Comparison of ENCODE assay signal across 10 mouse cellular contexts in genomic region chr2:126949856-126950255, GRCm38 (mm10). TPM values are rescaled to one million over a fixed set of nuclear protein-coding genes. Genes with fewer than 3 reads are reported as not detected.
DNase-seq lines count a peak whose midpoint lies in the region; ATAC-seq and TF ChIP-seq lines count a peak whose summit lies in the region.
"Had no signal": no experiment of that assay in that cellular context is flagged by ENCODE, and none has a peak within 500 bp of the region (broad histone marks: within the 10 kb centered on the region; RNA-seq: fewer than 3 reads in every experiment).

No protein-coding gene starts in this region.

- no peak overlapping the region for H3K4me3 ChIP-seq in kidney, embryonic 16.5 days (ENCODE audit: low read length)
- H3K4me3 ChIP-seq in heart, embryonic 14.5 days (ENCODE audit: control insufficient read depth in 1 of 2, insufficient read depth in 1 of 2, low read depth in 1 of 2, low read length in 2 of 2), result no peak overlapping the region
- no peak overlapping the region for H3K4me3 ChIP-seq in intestine, postnatal 0 days (ENCODE audit: low read depth, low read length)
- H3K4me3 ChIP-seq: megakaryocyte, embryonic 14.5 days had no signal

- H3K9me3 ChIP-seq in kidney, embryonic 16.5 days (ENCODE audit: low read length), result no peaks in the 10 kb centered on the region; the same call in 1 of the 2 replicates
- no peaks in the 10 kb centered on the region for H3K9me3 ChIP-seq in heart, embryonic 14.5 days (ENCODE audit: control insufficient read depth, low read length)
- H3K9me3 ChIP-seq in intestine, postnatal 0 days (ENCODE audit: control insufficient read depth), result no peaks in the 10 kb centered on the region
- H3K9me3 ChIP-seq: megakaryocyte, embryonic 14.5 days had no signal

- TF ChIP-seq CTCF in intestine, postnatal 0 days (IDR thresholded peaks at IDR 0.05; ENCODE audit: low read depth), result no peak

- no peaks in the 10 kb centered on the region for H3K4me1 ChIP-seq in kidney, embryonic 16.5 days (ENCODE audit: insufficient read depth, low read length)
- H3K4me1 ChIP-seq in heart, embryonic 14.5 days (ENCODE audit: control insufficient read depth in 2 of 2, insufficient read depth in 2 of 2, low read length in 2 of 2), result peaks cover 3 to 8% of the 10 kb centered on the region in 2 experiments; a peak in 2 of 4 replicates
- peaks cover 5% of the 10 kb centered on the region; the same call in 1 of the 2 replicates for H3K4me1 ChIP-seq in intestine, postnatal 0 days (replicated peaks; ENCODE audit: control insufficient read depth, insufficient read depth, low read length)

- WGBS in kidney, embryonic 16.5 days, result 44% methylated on average over 3 of the region's 3 CpGs
- 18% methylated on average over 3 of the region's 3 CpGs for WGBS in heart, embryonic 14.5 days
- 43% methylated on average over 3 of the region's 3 CpGs for WGBS in intestine, postnatal 0 days

- DNase-seq in kidney, adult 18-20 months, result peak; percentile 41
- peak; percentile 44 for DNase-seq in MN1 (ENCODE audit: low spot score)
- DNase-seq in adrenal gland, postnatal 10 days, result peak; percentile 81
- no peak for DNase-seq in spleen, adult 18-20 months
- no peak for DNase-seq in spleen, postnatal 4 days (ENCODE audit: low spot score in 2 of 2)
- DNase-seq: thymus, postnatal 4 days had no signal

- H3K4me2 ChIP-seq in kidney, embryonic 16.5 days (replicated peaks; ENCODE audit: low read depth, low read length), result no peak overlapping the region
- no peak overlapping the region for H3K4me2 ChIP-seq in heart, embryonic 14.5 days (ENCODE audit: low read length)
- H3K4me2 ChIP-seq in intestine, postnatal 0 days (replicated peaks; ENCODE audit: low read depth), result no peak overlapping the region

- H3K27ac ChIP-seq in kidney, embryonic 16.5 days (ENCODE audit: low read length), result no peak overlapping the region
- H3K27ac ChIP-seq in heart, embryonic 14.5 days (replicated peaks in 1 of 2; ENCODE audit: control insufficient read depth in 1 of 2, insufficient read depth in 1 of 2, low read depth in 2 of 2, low read length in 2 of 2), result peak overlapping the region; percentile 54 to 66
- H3K27ac ChIP-seq in intestine, postnatal 0 days (ENCODE audit: low read depth, low read length), result no peak overlapping the region

- no peaks in the 10 kb centered on the region for H3K27me3 ChIP-seq in kidney, embryonic 16.5 days (ENCODE audit: insufficient read depth, low read length)
- H3K27me3 ChIP-seq in heart, embryonic 14.5 days (ENCODE audit: control insufficient read depth, insufficient read depth, low read length), result no peaks in the 10 kb centered on the region
- no peaks in the 10 kb centered on the region for H3K27me3 ChIP-seq in intestine, postnatal 0 days (replicated peaks; ENCODE audit: control insufficient read depth, insufficient read depth, low read length)
- H3K27me3 ChIP-seq: megakaryocyte, embryonic 14.5 days had no signal

- no peak for ATAC-seq in kidney, embryonic 16.5 days (ENCODE audit: low FRiP score, low TSS enrichment)
- ATAC-seq in heart, embryonic 14.5 days (ENCODE audit: insufficient number of reproducible peaks, insufficient read depth, low FRiP score, low read depth), result peak; percentile 40; the same call in 1 of the 2 replicates
- ATAC-seq in intestine, postnatal 0 days, result no peak

- H3K36me3 ChIP-seq in kidney, embryonic 16.5 days (ENCODE audit: insufficient read depth, low read length), result no peaks in the 10 kb centered on the region
- H3K36me3 ChIP-seq in heart, embryonic 14.5 days (ENCODE audit: control insufficient read depth, insufficient read depth, low read length), result no peaks in the 10 kb centered on the region
- H3K36me3 ChIP-seq in intestine, postnatal 0 days (ENCODE audit: control insufficient read depth, insufficient read depth), result no peaks in the 10 kb centered on the region

- no peak overlapping the region for H3K9ac ChIP-seq in kidney, embryonic 16.5 days (replicated peaks; ENCODE audit: low read length)
- H3K9ac ChIP-seq in heart, embryonic 14.5 days (ENCODE audit: low read length), result no peak overlapping the region
- H3K9ac ChIP-seq in intestine, postnatal 0 days (ENCODE audit: low read depth, low read length), result no peak overlapping the region

RNA-seq across cellular contexts. Expression of gene Sppl2a, which starts 16.8 kb away (rescaled TPM):
- polyA plus RNA-seq in kidney, embryonic 16.5 days (2015; fragmentation: Nextera tagmentation; extraction: Ambion mirVana), result 41.3 and 43.3 TPM in 2 replicates
- 10 to 100 TPM; 60.4 to 67.2 TPM for total RNA-seq in adrenal gland, postnatal 10 days (2021)
- polyA plus RNA-seq in heart, embryonic 14.5 days (2014; fragmentation: Nextera tagmentation; extraction: Ambion mirVana), result 44.4 and 49.5 TPM in 2 replicates
- 77.3 and 87.4 TPM in 2 replicates for polyA plus RNA-seq in intestine, postnatal 0 days (2015; fragmentation: Nextera tagmentation; extraction: Ambion mirVana)

RNA-seq across cellular contexts. Expression of gene Ap4e1, which starts 58.7 kb away (rescaled TPM):
- 10.0 and 11.6 TPM in 2 replicates for polyA plus RNA-seq in kidney, embryonic 16.5 days (2015; fragmentation: Nextera tagmentation; extraction: Ambion mirVana)
- total RNA-seq in adrenal gland, postnatal 10 days (2021), result 10 to 100 TPM in 1 of 2 experiments, 1 to 10 TPM in 1; 8.9 to 12.8 TPM
- 8.7 and 9.1 TPM in 2 replicates for polyA plus RNA-seq in heart, embryonic 14.5 days (2014; fragmentation: Nextera tagmentation; extraction: Ambion mirVana)
- 2.3 and 3.2 TPM in 2 replicates for polyA plus RNA-seq in intestine, postnatal 0 days (2015; fragmentation: Nextera tagmentation; extraction: Ambion mirVana)

Comparison
In these comparisons a context has a peak if more than half of its experiments do, and no peak if none do; other contexts are left out.
1. DNase-seq: peak in kidney, adult 18-20 months (single experiment), MN1 (single experiment) and adrenal gland, postnatal 10 days (single experiment); none in spleen, adult 18-20 months (0 of 2) and spleen, postnatal 4 days (0 of 2).
2. H3K27ac ChIP-seq: peak in heart, embryonic 14.5 days (2 of 2); none in kidney, embryonic 16.5 days (single experiment) and intestine, postnatal 0 days (single experiment).